Mouse (Mus musculus) urinary bladder, postnatal 14 days (tissue): ENCODE data around the gene Kcnip1.

ENCODE experiments used
- DNase-seq: peaks from one replicate; pipeline ENCODE4 v3.0.0; 2021; ENCODE audit warnings: low spot score

Kcnip1 gene

DNA sequence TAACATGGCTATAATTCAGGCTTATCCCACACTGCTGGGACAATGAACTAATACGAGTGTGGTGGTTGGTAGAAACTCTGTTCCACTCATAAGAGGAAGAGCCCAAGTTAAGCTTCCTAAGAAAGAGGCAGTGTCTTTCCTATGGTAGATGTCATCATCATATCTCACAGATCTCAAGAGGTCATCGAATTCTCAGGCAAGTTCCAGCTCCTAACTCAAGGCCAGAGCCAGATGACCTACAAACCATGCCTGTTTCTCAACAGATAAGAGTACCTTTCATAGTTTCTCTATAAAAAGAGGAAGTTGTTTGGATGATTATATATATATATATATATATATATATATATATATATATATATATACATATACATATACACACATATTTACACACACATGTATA lies 6.4 kb downstream of the Kcnip1 start:
- DNase-seq = no peak

DNA sequence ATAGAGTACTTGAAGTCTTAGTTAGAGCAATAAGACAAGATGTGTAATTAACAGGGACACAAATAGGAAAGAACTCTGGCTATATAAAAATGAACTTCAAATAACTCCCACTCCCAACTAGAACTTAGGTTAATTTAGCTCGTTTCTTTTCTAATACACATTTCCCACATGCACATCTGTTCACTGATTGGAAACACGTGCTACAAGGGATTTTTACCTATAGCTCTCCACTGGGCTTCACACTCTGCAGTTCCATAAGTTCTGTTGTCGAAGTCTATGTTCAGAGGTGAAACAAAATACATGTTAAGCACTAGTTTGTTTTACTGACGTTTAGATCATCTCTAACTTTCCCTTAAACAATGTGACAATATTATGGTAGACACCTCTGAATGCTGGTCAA lies 12.8 kb downstream of the Kcnip1 start:
- DNase-seq = no peak

DNA sequence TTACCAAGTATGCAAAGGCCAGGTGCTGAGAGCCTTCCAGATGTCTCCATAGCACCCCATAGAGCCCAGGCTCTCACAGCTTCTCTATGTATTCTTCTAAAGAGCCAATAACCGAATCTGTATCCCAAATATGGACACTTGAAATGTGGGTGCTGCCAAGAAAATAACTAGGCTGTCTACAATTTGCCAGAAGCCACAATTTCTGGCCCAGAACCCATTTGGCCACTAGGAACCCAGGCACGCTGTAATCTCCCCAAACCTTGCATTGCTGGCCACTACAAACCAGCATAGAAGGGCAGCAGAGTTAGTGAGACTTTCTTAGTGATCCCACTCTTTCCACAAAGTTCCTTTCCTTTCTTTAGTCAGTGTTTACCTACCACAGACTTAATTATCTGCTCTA lies 17.8 kb downstream of the Kcnip1 start:
- DNase-seq = no peak

DNA sequence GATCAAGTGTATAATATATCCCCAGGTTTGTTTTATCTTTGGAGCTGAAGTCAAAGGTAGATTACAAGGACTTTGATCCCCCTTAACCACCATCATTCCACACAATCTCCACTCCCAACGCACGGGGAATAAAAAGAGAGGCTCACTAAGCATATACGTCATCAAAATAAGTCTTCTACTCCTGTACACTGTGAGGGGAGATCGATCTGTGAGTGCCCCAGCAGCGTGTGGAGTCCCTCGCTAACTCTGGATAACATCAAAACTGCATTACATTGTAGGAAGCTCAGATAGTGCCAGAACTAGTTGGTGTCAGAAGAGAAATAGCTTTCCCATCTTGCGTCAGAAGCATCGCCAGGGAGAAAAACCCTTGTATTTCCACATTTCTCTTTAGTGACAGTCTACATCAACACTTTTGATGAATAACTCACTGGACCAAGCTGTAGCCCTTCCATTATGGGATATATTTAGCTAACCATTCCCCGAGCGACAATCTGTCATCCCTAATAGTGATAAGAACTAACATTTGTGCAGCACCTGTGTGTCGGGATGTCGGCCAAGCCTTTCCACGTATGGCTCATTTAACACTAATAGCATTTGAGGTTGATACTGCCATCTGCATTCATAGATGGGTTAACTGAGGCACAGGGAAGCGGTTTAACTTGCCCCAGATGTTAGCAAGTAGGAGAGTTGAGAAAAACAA lies 18.5 kb downstream of the Kcnip1 start:
- no peak for DNase-seq

DNA sequence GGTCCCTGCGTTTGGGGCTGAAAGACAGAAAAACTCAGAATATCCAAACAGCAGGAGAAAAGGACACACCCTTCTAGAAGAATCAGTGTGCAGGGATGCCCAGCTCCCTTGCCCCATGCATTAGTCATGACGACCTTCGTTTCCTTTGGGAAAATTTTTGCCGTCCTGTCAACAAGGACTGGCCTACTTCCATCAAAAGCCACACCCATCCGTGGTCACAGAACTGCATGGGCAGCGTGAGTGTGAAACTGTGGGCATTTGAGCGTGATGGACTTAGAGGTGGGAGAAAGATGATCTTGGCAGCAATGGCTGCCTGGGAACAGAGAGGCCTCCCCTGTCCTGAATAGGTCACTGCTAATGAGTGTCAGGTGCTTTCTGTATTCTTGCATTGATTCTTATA lies 20.8 kb downstream of the Kcnip1 start:
- DNase-seq = no peak

DNA sequence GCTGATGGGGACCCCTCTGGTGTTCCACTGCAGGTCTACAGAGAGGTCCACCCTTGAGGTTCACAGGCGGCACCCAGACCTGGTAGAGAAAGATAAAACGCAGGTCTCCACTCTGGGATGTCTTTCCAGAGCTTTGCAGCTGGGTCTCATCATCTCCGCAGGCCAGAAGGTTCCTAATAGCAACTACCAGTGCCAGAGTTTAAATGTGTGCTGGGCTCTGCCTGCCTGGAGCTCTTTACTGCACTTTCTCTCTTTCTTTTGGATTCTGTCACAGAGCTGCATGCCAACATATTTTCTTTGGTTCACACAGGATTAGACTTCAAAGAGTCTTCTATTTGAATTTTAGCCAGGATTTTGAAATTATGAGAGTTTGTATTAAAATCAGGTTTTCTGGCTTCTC lies 23.8 kb downstream of the Kcnip1 start:
- DNase-seq = peak; percentile 33

DNA sequence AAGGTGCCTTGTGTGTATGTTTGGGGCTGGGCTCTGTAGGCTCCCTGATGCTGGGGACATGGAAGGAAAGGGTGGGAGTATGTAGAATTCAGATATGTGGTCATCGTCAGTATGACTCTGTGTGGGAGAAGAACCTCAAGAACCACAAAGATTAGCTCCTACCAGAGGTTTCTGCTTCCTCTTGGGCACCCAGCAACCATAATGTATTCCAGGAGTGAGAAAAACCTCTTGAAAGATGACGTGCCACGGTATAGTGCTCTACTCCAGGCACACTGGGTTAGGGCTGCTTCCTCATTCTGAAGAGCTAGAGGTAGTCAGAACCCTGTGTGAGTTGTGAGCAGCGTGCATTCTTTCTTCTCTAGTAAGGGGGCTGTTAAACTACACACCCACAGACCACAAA lies 25.2 kb downstream of the Kcnip1 start:
- no peak for DNase-seq

DNA sequence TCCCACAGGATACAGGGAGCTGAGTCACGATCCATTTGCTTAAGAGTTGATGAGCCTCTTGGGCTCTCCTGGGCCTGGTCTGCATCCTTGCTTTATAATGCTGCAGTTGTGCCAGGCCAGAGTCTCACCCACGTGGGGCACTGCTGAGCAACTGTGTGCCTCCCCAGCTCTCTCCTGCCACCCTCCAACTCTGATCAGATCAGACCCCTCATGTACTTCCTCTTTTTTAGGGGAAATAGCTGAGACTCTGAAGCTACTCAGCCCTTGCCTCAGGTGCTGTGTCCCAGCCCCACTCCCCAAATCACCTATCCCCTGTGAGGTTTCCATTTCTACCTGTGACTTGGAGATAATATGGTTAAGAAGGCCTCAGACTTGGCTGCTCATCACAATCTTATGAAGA lies 27.6 kb downstream of the Kcnip1 start:
- DNase-seq = no peak

DNA sequence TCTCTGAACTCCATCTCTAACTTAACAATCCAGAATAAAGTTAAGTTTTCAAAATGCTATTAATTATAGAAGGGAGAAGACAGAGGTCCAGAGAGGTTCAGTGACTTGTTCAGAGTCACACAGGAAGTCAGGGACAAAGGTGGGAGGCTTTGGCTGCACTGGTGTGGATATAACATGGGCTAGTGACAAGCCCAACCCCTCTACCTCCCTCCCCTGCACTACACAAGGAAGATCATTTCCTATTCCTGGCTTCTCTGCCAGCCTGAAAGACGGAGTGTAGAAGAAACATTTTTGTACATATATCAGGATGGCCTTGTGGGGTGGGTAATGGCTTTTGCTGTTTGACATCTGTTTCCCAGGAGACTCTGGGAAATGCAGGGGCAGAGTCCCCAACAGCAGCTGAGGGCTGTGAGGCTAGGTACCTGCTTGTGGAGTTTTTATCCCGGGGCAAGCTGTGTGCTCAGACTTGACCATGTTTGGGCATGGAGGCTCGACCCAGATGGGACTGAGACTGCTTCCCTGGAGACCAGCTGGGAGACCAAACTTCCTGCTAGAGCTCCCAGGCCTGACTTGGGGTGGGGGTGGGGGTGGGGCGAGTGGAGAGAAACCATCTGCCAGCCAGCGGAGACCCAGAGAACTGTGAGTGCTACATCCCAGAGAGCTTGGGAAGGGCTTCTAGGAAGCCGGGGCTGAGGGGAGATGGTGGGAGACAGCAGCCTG lies 30.1 kb downstream of the Kcnip1 start, which contains the start of gene Kcnmb1:
Gene Kcnmb1, plus strand, starts transcription at position 326 of the 720 bp plus-strand sequence.
- no peak for DNase-seq

DNA sequence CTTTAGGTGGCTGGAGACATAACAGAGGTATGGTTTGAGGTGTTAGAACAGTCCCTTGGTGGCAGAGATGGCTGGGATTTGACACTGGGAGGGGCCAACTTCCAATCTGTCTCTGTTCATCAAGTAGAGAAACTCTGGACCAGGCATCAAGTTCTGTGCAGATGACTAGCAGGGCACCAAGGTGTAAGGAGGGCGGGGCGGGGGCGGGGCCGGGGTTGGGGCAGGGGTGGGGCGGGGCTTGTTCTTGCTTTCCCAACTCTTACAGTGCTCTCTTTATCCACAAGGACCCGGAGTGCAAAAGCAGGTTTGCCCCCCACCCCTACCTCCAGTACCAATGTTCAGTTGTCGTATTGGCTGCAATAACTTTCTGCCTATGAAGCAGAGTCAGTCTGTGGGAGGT lies 30.8 kb downstream of the Kcnip1 start:
- DNase-seq = no peak

DNA sequence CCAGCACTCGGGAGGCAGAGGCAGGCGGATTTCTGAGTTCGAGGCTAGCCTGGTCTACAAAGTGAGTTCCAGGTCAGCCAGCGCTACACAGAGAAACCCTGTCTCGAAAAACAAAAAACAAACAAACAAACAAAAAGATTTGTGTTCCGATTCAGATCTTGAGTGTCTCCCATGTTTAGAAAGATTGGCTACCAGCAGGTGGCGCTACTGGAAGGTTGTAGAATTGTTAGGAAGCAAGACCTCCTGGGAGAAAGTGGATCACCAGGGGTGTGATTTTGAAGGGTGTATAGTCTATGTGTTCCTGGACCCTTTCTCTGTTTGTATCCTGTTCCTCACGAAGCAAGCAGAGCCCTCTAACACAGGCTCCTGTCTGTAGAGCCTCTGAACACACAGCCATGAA lies 34.2 kb downstream of the Kcnip1 start:
- peak; percentile 32 for DNase-seq

DNA sequence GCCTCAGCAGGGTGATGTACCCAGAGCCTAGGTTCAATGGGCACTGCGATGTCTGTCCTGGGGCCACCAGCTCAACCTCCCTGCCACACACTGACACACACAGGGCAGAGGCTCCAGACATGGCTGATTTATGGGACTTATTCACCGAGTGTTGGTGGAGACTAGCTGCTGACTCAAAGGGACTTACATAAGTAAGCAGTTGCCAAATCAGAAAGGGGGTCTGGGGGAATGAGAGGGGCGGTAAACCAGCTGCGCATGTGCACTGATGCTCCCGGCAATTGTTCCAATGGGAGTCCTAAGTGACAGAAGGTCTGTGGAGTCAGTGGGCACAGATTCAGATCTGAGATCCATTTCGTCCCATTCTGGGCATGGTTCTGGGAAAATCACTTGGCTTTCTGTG lies 35.4 kb downstream of the Kcnip1 start:
- no peak for DNase-seq

DNA sequence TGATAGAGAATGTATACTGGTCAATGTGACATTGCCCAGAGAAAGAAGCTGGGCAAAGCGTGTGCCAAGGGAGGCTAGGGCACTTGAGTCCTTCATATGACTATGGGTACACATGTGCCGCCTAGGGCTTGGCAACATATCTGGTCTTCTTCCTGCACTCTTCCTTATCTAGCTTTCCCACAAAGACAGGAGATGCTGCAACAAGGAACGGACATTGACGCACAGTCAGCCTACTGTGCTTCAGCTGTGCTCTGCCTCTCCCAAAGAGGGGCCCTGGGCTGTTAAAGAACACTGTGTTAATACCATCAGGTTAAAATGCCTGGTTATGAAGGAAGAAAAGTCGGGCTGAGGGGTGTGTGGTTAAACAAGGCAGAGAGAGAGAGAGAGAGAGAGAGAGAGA lies 36.3 kb downstream of the Kcnip1 start:
- DNase-seq = no peak

DNA sequence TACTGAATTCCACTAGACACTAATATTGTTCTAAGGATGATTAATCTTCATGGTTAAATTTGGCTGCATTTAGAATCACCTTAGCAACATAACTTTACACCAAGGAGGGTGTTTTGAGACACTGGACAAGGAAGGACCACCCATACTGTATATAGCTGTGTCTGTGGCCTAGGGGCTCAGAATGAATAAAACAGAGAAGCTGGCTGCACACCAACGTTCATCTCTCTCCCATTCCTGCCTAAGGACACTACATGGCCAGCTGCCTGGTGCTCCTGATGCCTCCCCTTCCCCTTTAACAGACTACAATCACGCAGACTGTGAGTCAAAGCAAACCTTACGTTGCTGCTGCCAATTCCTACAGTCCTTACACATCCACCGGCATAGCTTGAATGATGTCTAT lies 37.0 kb downstream of the Kcnip1 start:
- DNase-seq = no peak

DNA sequence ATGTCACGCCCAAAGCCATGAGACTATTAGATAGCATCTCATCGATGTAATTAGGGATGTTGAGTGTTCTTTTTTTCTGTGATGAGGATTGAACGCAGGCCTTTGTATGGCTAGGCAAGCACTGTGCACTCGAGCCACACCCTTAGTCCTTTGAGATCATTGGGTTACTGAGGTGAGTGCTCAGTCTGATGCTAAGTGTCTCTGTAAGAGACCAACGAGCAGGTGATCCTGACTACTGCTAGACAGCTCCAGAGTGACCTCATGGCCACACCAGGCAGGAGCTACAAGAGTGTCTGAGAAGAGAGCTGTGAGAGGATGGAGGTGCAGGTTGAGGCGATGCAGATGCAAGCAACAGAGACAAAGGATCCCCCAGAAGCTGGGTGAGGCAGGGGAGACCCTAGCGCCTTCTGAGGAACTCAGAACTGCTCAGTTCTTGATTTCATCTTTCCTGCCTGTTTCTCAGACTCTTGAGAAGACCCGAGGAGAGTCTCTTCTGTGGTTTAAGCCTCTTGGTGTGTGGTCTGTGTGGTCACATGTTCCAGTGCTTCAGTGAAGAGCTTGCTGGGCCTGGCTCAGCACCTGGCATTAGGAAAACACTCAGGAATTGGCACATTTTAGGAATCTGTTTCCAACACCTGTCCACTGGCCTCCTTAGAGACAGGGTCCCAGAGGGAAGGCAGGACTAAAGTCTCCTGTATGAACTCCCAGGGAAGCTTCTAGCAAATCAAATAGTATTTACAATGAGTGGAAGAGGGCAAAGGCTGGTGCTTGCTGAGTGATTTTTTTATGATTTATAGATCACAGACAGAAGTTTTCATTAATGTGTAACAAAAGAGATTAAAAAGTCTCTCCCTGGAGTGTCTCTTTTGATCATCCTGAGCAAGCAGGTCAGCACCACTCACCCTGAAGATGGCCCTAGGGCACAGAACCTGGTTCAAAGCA lies 41.0 kb downstream of the Kcnip1 start:
- no peak for DNase-seq

DNA sequence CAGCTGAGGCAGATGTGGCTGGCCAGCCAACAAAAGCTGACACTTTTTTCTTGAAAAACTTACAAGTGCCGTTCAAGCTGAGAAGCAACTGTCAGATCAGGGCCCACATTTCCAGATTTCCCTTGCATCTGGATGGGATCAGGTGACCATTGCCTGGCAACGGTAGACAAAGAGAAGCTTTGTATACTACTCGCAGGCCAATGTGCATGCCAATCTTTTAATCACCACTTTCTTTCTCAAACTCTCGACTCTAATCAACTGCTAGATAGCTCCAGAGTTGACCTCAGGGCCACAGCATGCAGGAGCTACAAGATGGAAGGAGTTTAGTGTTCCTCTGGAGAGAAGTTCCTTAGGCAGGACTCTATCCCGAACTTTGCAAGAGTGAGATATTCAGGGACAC lies 41.8 kb downstream of the Kcnip1 start:
- DNase-seq = no peak

DNA sequence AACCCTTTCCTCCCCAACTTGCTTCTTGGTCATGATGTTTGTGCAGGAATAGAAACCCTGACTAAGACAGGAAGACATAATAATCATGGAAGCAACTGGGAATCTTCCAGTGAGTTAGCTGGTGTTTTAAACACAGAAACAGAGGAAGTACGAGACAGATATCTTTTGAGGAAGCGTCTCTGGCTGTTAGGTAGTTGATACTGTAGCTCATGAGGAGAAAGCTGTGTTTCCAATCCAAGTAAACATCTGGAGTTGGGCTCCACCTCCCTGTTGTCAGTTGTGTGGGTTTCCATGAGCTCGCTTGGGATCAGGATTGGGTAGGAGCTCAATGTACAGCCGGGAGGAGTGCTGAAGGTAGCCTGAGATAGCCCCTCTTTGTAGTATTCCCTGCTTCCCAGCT lies 46.5 kb downstream of the Kcnip1 start:
- no peak for DNase-seq

DNA sequence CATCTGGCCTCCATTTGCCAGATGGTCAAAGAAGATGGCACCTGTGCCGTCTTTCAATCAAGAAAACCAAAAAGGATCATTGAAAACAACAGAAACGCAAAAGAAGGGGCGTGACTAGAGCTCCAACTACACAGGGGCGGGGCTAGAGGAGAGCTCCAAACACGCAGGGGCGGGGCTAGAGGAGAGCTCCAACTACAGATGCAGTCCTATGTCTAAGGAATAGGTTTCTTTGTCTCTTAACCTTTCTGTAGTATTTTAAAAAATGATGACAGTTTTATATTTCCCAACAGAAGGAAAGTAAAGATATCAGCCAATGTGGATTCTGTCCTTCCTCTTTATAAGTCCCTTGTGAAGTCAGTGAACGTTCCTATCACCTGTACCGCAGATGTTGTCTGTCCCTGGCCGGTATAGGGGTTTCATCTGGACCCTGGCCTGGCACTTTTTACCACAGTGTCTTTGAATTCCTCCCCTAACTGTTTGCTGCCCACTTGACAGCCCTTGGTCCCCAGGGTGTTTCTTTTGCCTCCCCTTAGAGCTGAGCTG lies 48.1 kb downstream of the Kcnip1 start:
- no peak for DNase-seq

DNA sequence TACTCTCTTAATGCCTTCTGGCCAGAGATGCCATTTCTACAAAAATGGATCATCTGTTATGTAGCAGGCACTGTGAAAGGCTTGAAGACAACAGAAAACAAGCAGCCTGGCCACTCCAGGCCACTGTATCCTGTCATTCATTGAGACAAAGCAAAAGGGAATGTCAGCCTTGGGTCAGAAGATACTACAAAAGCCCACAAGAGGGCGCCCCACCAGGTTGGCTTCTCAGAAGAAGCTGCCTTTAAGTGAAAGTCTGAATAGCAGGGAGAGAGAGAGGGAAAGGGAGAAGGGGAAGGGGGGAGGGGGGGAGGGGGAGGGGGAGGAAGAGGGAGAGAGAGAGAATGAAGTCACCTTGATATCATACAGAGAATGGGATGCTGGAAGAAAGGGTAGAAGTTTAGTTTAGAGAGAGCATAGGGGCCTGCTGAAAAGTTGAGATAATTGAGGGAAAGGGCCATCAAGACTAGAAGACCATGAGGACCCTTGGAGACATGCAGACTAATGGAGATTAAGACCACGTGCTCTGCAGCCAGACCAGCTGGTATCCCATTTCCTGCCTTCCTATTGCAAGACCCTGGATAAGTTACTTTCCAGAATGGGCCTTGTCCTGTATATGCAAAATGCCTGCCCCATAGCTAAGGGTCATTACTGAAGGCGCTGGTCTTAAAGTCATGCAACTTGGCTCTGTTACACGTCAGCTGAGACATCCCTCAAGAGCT lies 48.7 kb downstream of the Kcnip1 start:
- no peak for DNase-seq

DNA sequence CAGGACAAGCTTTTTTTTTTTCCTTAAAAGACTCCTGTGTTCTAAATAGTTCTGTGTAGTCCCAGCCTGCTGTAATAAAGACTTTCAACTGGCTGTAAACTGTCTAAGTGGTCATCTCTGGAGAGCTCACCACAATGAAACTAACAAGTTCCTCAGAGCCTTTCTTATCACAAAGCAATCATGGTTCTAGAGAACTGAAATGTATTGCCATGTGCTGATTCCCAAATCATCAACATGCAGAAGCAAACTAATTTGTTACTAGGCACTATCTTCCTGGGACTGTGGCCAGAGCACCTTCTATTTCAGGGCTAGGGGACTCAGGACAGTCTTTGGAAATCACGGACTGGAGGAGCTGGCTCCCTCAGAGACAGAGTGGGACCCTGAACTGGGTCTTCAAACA lies 49.4 kb downstream of the Kcnip1 start:
- DNase-seq = no peak

DNA sequence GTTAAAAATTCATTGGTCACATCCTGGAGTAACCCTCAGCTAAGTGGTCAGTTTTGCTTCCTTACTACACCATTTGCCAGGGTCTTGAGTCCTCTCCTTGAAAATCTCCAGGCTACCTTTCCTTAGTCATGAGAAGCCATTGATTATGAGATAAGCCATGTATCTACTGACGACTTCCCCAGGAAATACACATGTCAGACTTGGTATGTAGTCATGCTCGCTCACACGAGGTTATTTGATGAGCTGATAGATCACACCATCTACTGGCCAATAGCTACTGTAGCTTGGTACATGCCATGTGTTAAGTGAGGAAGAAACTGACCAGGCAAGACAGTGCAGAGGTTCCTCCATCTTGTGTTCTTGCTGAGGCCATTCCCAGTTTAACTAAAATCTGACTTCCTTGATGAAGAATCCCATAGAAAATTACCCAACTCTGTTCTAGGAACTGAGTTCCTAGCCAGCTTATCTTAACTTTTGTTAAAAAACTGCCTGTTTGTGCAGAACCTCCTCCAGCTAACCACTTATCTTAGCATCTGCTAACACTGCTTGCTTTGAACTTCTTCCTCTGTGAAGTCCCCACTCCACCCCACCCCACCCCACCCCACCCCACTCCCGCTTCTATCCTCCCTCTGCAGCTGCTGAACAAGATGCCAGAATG lies 53.4 kb downstream of the Kcnip1 start:
- no peak for DNase-seq
